Mouse (Mus musculus) myocyte (in vitro differentiated cells): ENCODE data around the gene Olfr412.

Experiments
- MAX ChIP-seq: IDR thresholded peaks from one replicate; pipeline ENCODE4 v1.6.1; 2011; ENCODE audit warnings: low read depth, mild to moderate bottlenecking, control low read depth
- USF1 ChIP-seq: IDR thresholded peaks from one replicate; pipeline ENCODE4 v1.6.1; 2011; ENCODE audit warnings: low read depth, mild to moderate bottlenecking, control low read depth, moderate library complexity

GRCm38 (mm10) chr11:74392903-74393302 lies 31.0 kb downstream of the Olfr412 start:
- TF ChIP-seq USF1 (no peak), MAX (no peak)
